12 mouse cellular contexts compared by ENCODE assay signal in genomic region chr2:152716241-152716772, GRCm38 (mm10). TPM values are rescaled to one million over a fixed set of nuclear protein-coding genes. Genes with fewer than 3 reads are reported as not detected.
A peak's percentile ranks its signal among the peaks of the same experiment; 100 is the strongest.
DNase-seq lines count a peak whose midpoint lies in the region; ATAC-seq lines count a peak whose summit lies in the region.
"Had no signal": no experiment of that assay in that cellular context is flagged by ENCODE, and none has a peak within 500 bp of the region (broad histone marks: within the 10 kb centered on the region; RNA-seq: fewer than 3 reads in every experiment).

No protein-coding gene starts in this region.

- H3K9me3 ChIP-seq in heart, embryonic 10.5 days: no peaks in the 10 kb centered on the region
- no peaks in the 10 kb centered on the region for H3K9me3 ChIP-seq in lung, embryonic 16.5 days (ENCODE audit: control insufficient read depth, low read length)
- H3K9me3 ChIP-seq: liver, embryonic 13.5 days had no signal

- H3K4me2 ChIP-seq in lung, embryonic 16.5 days (ENCODE audit: low read depth, low read length): no peak overlapping the region
- H3K4me2 ChIP-seq: liver, embryonic 13.5 days had no signal

- peak; percentile 83 for DNase-seq in heart, adult 11 months
- no peak for DNase-seq in heart, embryonic 10.5 days (ENCODE audit: low spot score)
- no peak for DNase-seq in lung, postnatal 4 days
- DNase-seq in fat pad, adult 2 months (ENCODE audit: extremely low read depth, low read depth, low spot score): peak; percentile 73
- DNase-seq in thymus, postnatal 36 days: no peak
- DNase-seq: adrenal gland, postnatal 14 days; heart, adult 2 months; heart, postnatal 14 days; liver, embryonic 13.5 days had no signal

- WGBS in heart, embryonic 10.5 days: 68% methylated on average over 6 of the region's 6 CpGs
- WGBS in lung, embryonic 16.5 days: 39% methylated on average over 6 of the region's 6 CpGs

- H3K4me3 ChIP-seq in heart, embryonic 10.5 days: no peak overlapping the region
- H3K4me3 ChIP-seq in lung, embryonic 16.5 days (ENCODE audit: low read length): no peak overlapping the region
- H3K4me3 ChIP-seq: heart, adult 2 months; liver, embryonic 13.5 days had no signal

- peaks cover 6% of the 10 kb centered on the region for H3K4me1 ChIP-seq in heart, embryonic 10.5 days
- H3K4me1 ChIP-seq in lung, embryonic 16.5 days (replicated peaks; ENCODE audit: control insufficient read depth, insufficient read depth, low read length): no peaks in the 10 kb centered on the region; the same call in 1 of the 2 replicates
- H3K4me1 ChIP-seq: liver, embryonic 13.5 days had no signal

- no peaks in the 10 kb centered on the region for H3K27me3 ChIP-seq in heart, embryonic 10.5 days (ENCODE audit: insufficient read depth, poor library complexity, severe bottlenecking)
- H3K27me3 ChIP-seq in lung, embryonic 16.5 days (ENCODE audit: control insufficient read depth, insufficient read depth, low read depth, low read length): no peaks in the 10 kb centered on the region
- H3K27me3 ChIP-seq: liver, embryonic 13.5 days had no signal

- no peak overlapping the region for H3K9ac ChIP-seq in lung, embryonic 16.5 days (ENCODE audit: low read length)
- H3K9ac ChIP-seq: liver, embryonic 13.5 days had no signal

- H3K36me3 ChIP-seq in heart, embryonic 10.5 days: no peaks in the 10 kb centered on the region
- no peaks in the 10 kb centered on the region for H3K36me3 ChIP-seq in lung, embryonic 16.5 days (ENCODE audit: control insufficient read depth, insufficient read depth, low read length)
- H3K36me3 ChIP-seq: liver, embryonic 13.5 days had no signal

- ATAC-seq in lung, embryonic 16.5 days (ENCODE audit: low read depth): peak; percentile 72; the same call in 1 of the 2 replicates
- 0 out of 2 replicates have a peak, but pooled peaks have one; percentile 17 for ATAC-seq in megakaryocyte progenitor cell, adult 5-6 weeks (replicated peaks; ENCODE audit: poor library complexity)
- no peak for ATAC-seq in frontal cortex, adult (ENCODE audit: low TSS enrichment)

- H3K27ac ChIP-seq in heart, embryonic 10.5 days: no peak overlapping the region
- H3K27ac ChIP-seq in lung, embryonic 16.5 days (ENCODE audit: low read length): peak overlapping the region; percentile 0; the same call in 1 of the 2 replicates
- H3K27ac ChIP-seq: heart, adult 2 months; liver, embryonic 13.5 days had no signal

RNA-seq across cellular contexts. Expression of gene Id1, which starts 19.7 kb away (rescaled TPM):
- polyA plus RNA-seq in heart, embryonic 10.5 days (2016; fragmentation: Nextera tagmentation; extraction: Ambion mirVana): 92.5 and 124 TPM in 2 replicates
- 186 and 189 TPM in 2 replicates for polyA plus RNA-seq in lung, embryonic 16.5 days (2015; fragmentation: Nextera tagmentation; extraction: Ambion mirVana)
- total RNA-seq in megakaryocyte progenitor cell, adult 5-6 weeks (2015): 8.3 and 11.7 TPM in 2 replicates
- total RNA-seq in megakaryocyte progenitor cell, adult 5-6 weeks (2017): 3.6 and 7.1 TPM in 2 replicates

RNA-seq across cellular contexts. Expression of gene Mcts2, which starts 29.5 kb away (rescaled TPM):
- polyA plus RNA-seq in heart, embryonic 10.5 days (2016; fragmentation: Nextera tagmentation; extraction: Ambion mirVana): 28.0 and 33.2 TPM in 2 replicates
- 26.1 and 27.4 TPM in 2 replicates for polyA plus RNA-seq in lung, embryonic 16.5 days (2015; fragmentation: Nextera tagmentation; extraction: Ambion mirVana)
- 8.7 and 12.3 TPM in 2 replicates for total RNA-seq in megakaryocyte progenitor cell, adult 5-6 weeks (2015)
- 6.1 and 11.0 TPM in 2 replicates for total RNA-seq in megakaryocyte progenitor cell, adult 5-6 weeks (2017)

RNA-seq across cellular contexts. Expression of gene Cox4i2, which starts 37.7 kb away (rescaled TPM):
- 18.8 and 21.1 TPM in 2 replicates for polyA plus RNA-seq in heart, embryonic 10.5 days (2016; fragmentation: Nextera tagmentation; extraction: Ambion mirVana)
- 99.6 and 104 TPM in 2 replicates for polyA plus RNA-seq in lung, embryonic 16.5 days (2015; fragmentation: Nextera tagmentation; extraction: Ambion mirVana)
- 1.4 and 1.5 TPM in 2 replicates for total RNA-seq in megakaryocyte progenitor cell, adult 5-6 weeks (2015)
- 1.8 TPM in 1 of 2 replicates, not detected in the other for total RNA-seq in megakaryocyte progenitor cell, adult 5-6 weeks (2017)

RNA-seq across cellular contexts. Expression of gene H13, which starts 47.0 kb away (rescaled TPM):
- 84.1 and 103 TPM in 2 replicates for polyA plus RNA-seq in heart, embryonic 10.5 days (2016; fragmentation: Nextera tagmentation; extraction: Ambion mirVana)
- polyA plus RNA-seq in lung, embryonic 16.5 days (2015; fragmentation: Nextera tagmentation; extraction: Ambion mirVana): 96.3 and 98.8 TPM in 2 replicates
- 169 and 177 TPM in 2 replicates for total RNA-seq in megakaryocyte progenitor cell, adult 5-6 weeks (2015)
- total RNA-seq in megakaryocyte progenitor cell, adult 5-6 weeks (2017): 126 and 128 TPM in 2 replicates

Comparison
In these comparisons a context has a peak if more than half of its experiments do, and no peak if none do; other contexts are left out.
1. DNase-seq: peak in heart, adult 11 months (single experiment) and fat pad, adult 2 months (single experiment); none in heart, embryonic 10.5 days (single experiment), lung, postnatal 4 days (0 of 2) and thymus, postnatal 36 days (0 of 2).